Mouse (Mus musculus) MEL (cell line): ENCODE results near the gene Kcnb1. TPM values are rescaled to one million over a fixed set of nuclear protein-coding genes. Genes with fewer than 3 reads are reported as not detected.

Experiments
- DNase-seq: peaks from one replicate; pipeline ENCODE4 v3.0.0; 2011; ENCODE audit warnings: low read depth, low spot score
- H3K27ac ChIP-seq: 2 replicates; pipeline ENCODE4 v1.5.1; 2012; ENCODE audit warnings: low read depth, mild to moderate bottlenecking, control low read depth, low read length, moderate library complexity; ENCODE audit not compliant: control insufficient read depth
- H3K27me3 ChIP-seq, 2 experiments: fragments of 150-350 bp in 1 of 2; sonication (generic) in 1 of 2; 2 replicates each; pipeline ENCODE4 v1.6.1; 2012; ENCODE audit warnings: low read length in 2 of 2, mild to moderate bottlenecking in 2 of 2, improper control_type of control experiment in 1 of 2, moderate library complexity in 1 of 2; ENCODE audit not compliant: insufficient read depth in 2 of 2, control insufficient read depth in 1 of 2
- H3K36me3 ChIP-seq, 2 experiments: 2 replicates each; pipeline ENCODE4 v1.6.1; 2012 to 2014; ENCODE audit warnings: low read length in 2 of 2, improper control_type of control experiment in 1 of 2, inconsistent platforms in 1 of 2, mild to moderate bottlenecking in 1 of 2; ENCODE audit not compliant: insufficient read depth in 2 of 2, control insufficient read depth in 1 of 2
- H3K4me1 ChIP-seq, 2 experiments: fragments of 150-350 bp in 1 of 2; sonication (generic) in 1 of 2; 2 replicates each; pipeline ENCODE4 v1.6.1; 2012; ENCODE audit warnings: low read length in 2 of 2, improper control_type of control experiment in 1 of 2, mild to moderate bottlenecking in 1 of 2; ENCODE audit not compliant: insufficient read depth in 2 of 2, control insufficient read depth in 1 of 2
- H3K4me3 ChIP-seq, 2 experiments: fragments of 150-350 bp in 1 of 2; sonication (generic) in 1 of 2; 2 replicates each; pipeline ENCODE4 v1.5.1; 2012; ENCODE audit warnings: low read depth in 2 of 2, low read length in 2 of 2, mild to moderate bottlenecking in 2 of 2, moderate library complexity in 2 of 2, control low read depth in 1 of 2, improper control_type of control experiment in 1 of 2; ENCODE audit not compliant: control insufficient read depth in 1 of 2, insufficient read depth in 1 of 2
- H3K79me2 ChIP-seq: 2 replicates; pipeline ENCODE4 v1.6.1; 2012; ENCODE audit warnings: mild to moderate bottlenecking, low read length, moderate library complexity; ENCODE audit not compliant: control insufficient read depth, poor library complexity, insufficient read depth
- H3K9ac ChIP-seq: 2 replicates; pipeline ENCODE4 v1.6.1; 2012; ENCODE audit warnings: low read depth, mild to moderate bottlenecking, control low read depth, low read length, moderate library complexity; ENCODE audit not compliant: control insufficient read depth, poor library complexity, severe bottlenecking
- H3K9me3 ChIP-seq: fragments of 150-350 bp; sonication (generic); replicated peaks from 2 replicates; pipeline ENCODE4 v1.6.1; 2012; ENCODE audit warnings: mild to moderate bottlenecking, low read length, improper control_type of control experiment, moderate library complexity; ENCODE audit not compliant: insufficient read depth
- BHLHE40 ChIP-seq: IDR thresholded peaks from 2 replicates; pipeline ENCODE4 v1.6.1; 2012; ENCODE audit warnings: low read depth, mild to moderate bottlenecking, inconsistent platforms, low read length, improper control_type of control experiment, borderline replicate concordance
- CHD1 ChIP-seq: IDR thresholded peaks from 2 replicates; pipeline ENCODE4 v1.6.1; 2012; ENCODE audit warnings: low read depth, mild to moderate bottlenecking, inconsistent platforms, low read length, improper control_type of control experiment
- CTCF ChIP-seq, 3 experiments: IDR thresholded peaks in 2 of 3; conservative IDR thresholded peaks in 1 of 3; 2 replicates each; pipeline ENCODE4 v1.5.1; 2011 to 2012; ENCODE audit warnings: low read length in 3 of 3, low read depth in 2 of 3, mild to moderate bottlenecking in 2 of 3, improper control_type of control experiment in 1 of 3, inconsistent platforms in 1 of 3, mixed read lengths in 1 of 3, moderate library complexity in 1 of 3; ENCODE audit not compliant: control insufficient read depth in 1 of 3, insufficient read depth in 1 of 3, poor library complexity in 1 of 3, severe bottlenecking in 1 of 3
- GABPA ChIP-seq: IDR thresholded peaks from 2 replicates; pipeline ENCODE4 v1.6.1; 2012; ENCODE audit warnings: low read depth, mild to moderate bottlenecking, inconsistent platforms, low read length, improper control_type of control experiment, moderate library complexity
- GATA1 ChIP-seq: IDR thresholded peaks from 2 replicates; pipeline ENCODE4 v1.6.1; 2011; ENCODE audit warnings: low read depth, low read length, improper control_type of control experiment
- JUND ChIP-seq: IDR thresholded peaks from 2 replicates; pipeline ENCODE4 v1.6.1; 2011; ENCODE audit warnings: low read depth, mild to moderate bottlenecking, improper control_type of control experiment, low read length
- MAFK ChIP-seq: IDR thresholded peaks from 2 replicates; pipeline ENCODE4 v1.6.1; 2011; ENCODE audit warnings: low read depth, mild to moderate bottlenecking, low read length, improper control_type of control experiment, borderline replicate concordance
- MAX ChIP-seq: IDR thresholded peaks from 2 replicates; pipeline ENCODE4 v1.6.1; 2011; ENCODE audit warnings: low read length, improper control_type of control experiment
- MEF2A ChIP-seq: IDR thresholded peaks from 2 replicates; pipeline ENCODE4 v1.6.1; 2014; ENCODE audit warnings: low read depth, mild to moderate bottlenecking, inconsistent platforms, low read length, improper control_type of control experiment; ENCODE audit not compliant: poor library complexity, insufficient replicate concordance, severe bottlenecking; ENCODE audit errors: extremely low read depth
- MYB ChIP-seq: IDR thresholded peaks from 2 replicates; pipeline ENCODE4 v1.6.1; 2011; ENCODE audit warnings: mild to moderate bottlenecking, low read depth, low read length, improper control_type of control experiment
- NELFE ChIP-seq: IDR thresholded peaks from 2 replicates; pipeline ENCODE4 v1.6.1; 2011; ENCODE audit warnings: low read depth, low read length, improper control_type of control experiment
- NRF1 ChIP-seq: IDR thresholded peaks from 2 replicates; pipeline ENCODE4 v1.6.1; 2014; ENCODE audit warnings: low read depth, mild to moderate bottlenecking, inconsistent platforms, low read length, improper control_type of control experiment, moderate library complexity; ENCODE audit not compliant: poor library complexity, insufficient read depth, severe bottlenecking
- POLR2A ChIP-seq, 2 experiments: IDR thresholded peaks; 2 replicates each; pipeline ENCODE4 v1.6.1; 2011 to 2012; ENCODE audit warnings: low read length in 2 of 2, mild to moderate bottlenecking in 2 of 2, control low read depth in 1 of 2, improper control_type of control experiment in 1 of 2, low read depth in 1 of 2, moderate library complexity in 1 of 2; ENCODE audit not compliant: control insufficient read depth in 1 of 2, insufficient read depth in 1 of 2, poor library complexity in 1 of 2
- SIN3A ChIP-seq: IDR thresholded peaks from 2 replicates; pipeline ENCODE4 v1.6.1; 2012; ENCODE audit warnings: low read length, improper control_type of control experiment, inconsistent platforms
- TAL1 ChIP-seq: IDR thresholded peaks from 2 replicates; pipeline ENCODE4 v1.6.1; 2012; ENCODE audit warnings: mild to moderate bottlenecking, inconsistent platforms, low read length, moderate library complexity, mixed read lengths
- TBP ChIP-seq: IDR thresholded peaks from 2 replicates; pipeline ENCODE4 v1.8.0; 2011; ENCODE audit warnings: low read depth, low read length, improper control_type of control experiment
- UBTF ChIP-seq: IDR thresholded peaks from 2 replicates; pipeline ENCODE4 v1.6.1; 2012; ENCODE audit warnings: low read depth, mild to moderate bottlenecking, inconsistent platforms, low read length, improper control_type of control experiment, moderate library complexity, borderline replicate concordance; ENCODE audit not compliant: insufficient read depth
- ZC3H11A ChIP-seq: IDR thresholded peaks from 2 replicates; pipeline ENCODE4 v1.6.1; 2012; ENCODE audit warnings: low read depth, mild to moderate bottlenecking, inconsistent platforms, low read length, improper control_type of control experiment
- ZKSCAN1 ChIP-seq: IDR thresholded peaks from 2 replicates; pipeline ENCODE4 v1.6.1; 2012; ENCODE audit warnings: low read depth, mild to moderate bottlenecking, inconsistent platforms, low read length, improper control_type of control experiment, moderate library complexity
- ZMIZ1 ChIP-seq: IDR thresholded peaks from 2 replicates; pipeline ENCODE4 v1.6.1; 2012; ENCODE audit warnings: low read depth, mild to moderate bottlenecking, inconsistent platforms, low read length, improper control_type of control experiment, moderate library complexity
- ZNF384 ChIP-seq: IDR thresholded peaks from 2 replicates; pipeline ENCODE4 v1.6.1; 2012; ENCODE audit warnings: low read depth, mild to moderate bottlenecking, inconsistent platforms, low read length, improper control_type of control experiment
- polyA plus RNA-seq, 2 experiments: library from polyadenylated mRNA; stranded (reverse) in 1 of 2; unstranded in 1 of 2; fragments of >175 nt in 1 of 2; fragments of >200 nt in 1 of 2; gene quantifications; 2 replicates each; pipeline versions ENCODE4 v1.2.1 to v1.2.4; 2012; ENCODE audit warnings: low replicate concordance in 2 of 2, low read depth in 1 of 2; ENCODE audit not compliant: insufficient read length in 2 of 2, insufficient read depth in 1 of 2, missing spikeins in 1 of 2
- total RNA-seq: library from RNA; depleted of rRNA; stranded (reverse); fragments of 300-350 nt; gene quantifications from 2 replicates; pipeline ENCODE4 v1.2.3, GENCODE M21; 2012

The Kcnb1 gene
- total and polyA plus RNA-seq, 3 experiments = 0.39 to 3.6 TPM; not detected in 1

- Histone ChIP-seq H3K27ac (no peak overlapping the region), H3K9ac (no peak overlapping the region), H3K36me3 (peaks cover 0 to 2% of the 10 kb centered on the region in 2 experiments; a peak in 1 of 4 replicates), H3K4me1 (no peaks in the 10 kb centered on the region; a peak in 2 of 4 replicates), H3K27me3 (peaks cover 0 to 2% of the 10 kb centered on the region in 2 experiments; a peak in 3 of 4 replicates), H3K9me3 (no peaks in the 10 kb centered on the region)
- DNase-seq = no peak
- TF ChIP-seq GATA1 = no peak
- TF ChIP-seq MAFK = no peak
- no peak for TF ChIP-seq CTCF (IDR thresholded peaks at IDR 0.05 in 2 of 3, conservative IDR thresholded peaks at IDR 0.05 in 1 of 3; ENCODE audit: control insufficient read depth in 1 of 3, insufficient read depth in 1 of 3, low read depth in 2 of 3, low read length in 3 of 3, poor library complexity in 1 of 3, severe bottlenecking in 1 of 3)
- TF ChIP-seq SIN3A = no peak
- TF ChIP-seq POLR2A (IDR thresholded peaks at IDR 0.05; ENCODE audit: control insufficient read depth in 1 of 2, insufficient read depth in 1 of 2, low read depth in 1 of 2, low read length in 2 of 2, poor library complexity in 1 of 2) = no peak
- TF ChIP-seq NELFE = no peak
- no peak for TF ChIP-seq TAL1
- no peak for TF ChIP-seq CHD1
- no peak for TF ChIP-seq ZC3H11A
- no peak for TF ChIP-seq GABPA
- TF ChIP-seq NRF1 = no peak
- no peak for TF ChIP-seq MEF2A
- TF ChIP-seq, all 39 proteins: peak for 0
- no peaks in the 10 kb centered on the region for H3K79me2 ChIP-seq
- H3K4me3 ChIP-seq = no peak overlapping the region
Measured at GRCm38 (mm10) chr2:167233009-167233335, 43.0 kb upstream of the Kcnb1 start.

GRCm38 (mm10) chr2:167232132-167233008, 42.4 kb upstream of the Kcnb1 start:
- Histone ChIP-seq H3K9ac (no peak overlapping the region), H3K79me2 (no peaks in the 10 kb centered on the region), H3K4me3 (no peak overlapping the region), H3K36me3 (peaks cover 0 to 2% of the 10 kb centered on the region in 2 experiments; a peak in 1 of 4 replicates), H3K27me3 (peaks cover 0 to 2% of the 10 kb centered on the region in 2 experiments; a peak in 3 of 4 replicates), H3K27ac (no peak overlapping the region), H3K4me1 (no peaks in the 10 kb centered on the region; a peak in 2 of 4 replicates), H3K9me3 (no peaks in the 10 kb centered on the region)
- DNase-seq = no peak
- TF ChIP-seq ZMIZ1 = no peak
- TF ChIP-seq ZKSCAN1 = no peak
- no peak for TF ChIP-seq UBTF
- TF ChIP-seq GABPA = no peak
- no peak for TF ChIP-seq NRF1
- TF ChIP-seq MYB = no peak
- no peak for TF ChIP-seq BHLHE40
- no peak for TF ChIP-seq TBP
- TF ChIP-seq MAX = no peak
- TF ChIP-seq JUND = no peak
- TF ChIP-seq ZNF384 = no peak
- no peak for TF ChIP-seq SIN3A
